Mouse (Mus musculus) heart, adult 2 months (tissue): ENCODE results near the gene Atp7b. TPM values are rescaled to one million over a fixed set of nuclear protein-coding genes. Genes with fewer than 3 reads are reported as not detected.

Experiments used
- DNase-seq, 2 experiments: peaks; one replicate each; pipeline ENCODE4 v3.0.0; 2021
- H3K27ac ChIP-seq: fragments of 200-600 bp; 2 replicates; pipeline ENCODE4 v1.8.1; 2022
- H3K27me3 ChIP-seq: fragments of 200-500 bp; 2 replicates; pipeline ENCODE4 v1.6.1; 2012; ENCODE audit warnings: mild to moderate bottlenecking, low read length, inconsistent platforms, mixed read lengths; ENCODE audit not compliant: control insufficient read depth, insufficient read depth
- H3K36me3 ChIP-seq: fragments of 200-500 bp; 2 replicates; pipeline ENCODE4 v1.6.1; 2012; ENCODE audit warnings: low read length, inconsistent platforms; ENCODE audit not compliant: control insufficient read depth, insufficient read depth
- H3K4me1 ChIP-seq: fragments of 200-500 bp; 2 replicates; pipeline ENCODE4 v1.6.1; 2011; ENCODE audit warnings: low read length; ENCODE audit not compliant: control insufficient read depth, insufficient read depth
- H3K4me3 ChIP-seq: fragments of 200-600 bp; 2 replicates; pipeline ENCODE4 v1.8.1; 2022
- H3K79me2 ChIP-seq: fragments of 200-500 bp; replicated peaks from 2 replicates; pipeline ENCODE4 v1.6.1; 2012; ENCODE audit warnings: mild to moderate bottlenecking, inconsistent platforms, low read length, moderate library complexity, mixed read lengths; ENCODE audit not compliant: control insufficient read depth, insufficient read depth
- H3K9ac ChIP-seq: fragments of 200-500 bp; 2 replicates; pipeline ENCODE4 v1.6.1; 2012; ENCODE audit warnings: low read depth, mild to moderate bottlenecking, control low read depth, inconsistent platforms, low read length, mixed read lengths
- CTCF ChIP-seq: fragments of 200-600 bp; IDR thresholded peaks from 2 replicates; pipeline ENCODE4 v1.8.1; 2022; ENCODE audit warnings: antibody characterized with exemption, mild to moderate bottlenecking, moderate library complexity
- EP300 ChIP-seq: fragments of 200-500 bp; IDR thresholded peaks from 2 replicates; pipeline ENCODE4 v1.6.1; 2011; ENCODE audit warnings: low read depth, low read length, control low read depth; ENCODE audit not compliant: insufficient read depth
- POLR2A ChIP-seq: fragments of 200-500 bp; IDR thresholded peaks from 2 replicates; pipeline ENCODE4 v1.6.1; 2011; ENCODE audit warnings: mild to moderate bottlenecking, low read depth, low read length, control low read depth; ENCODE audit not compliant: insufficient read depth
- WGBS: fragments of 180-500 bp; shearing (Covaris S2); methylation state at CpG from one replicate; pipeline ENCODE4 v1.1.7; 2018; 5-methylcytosine and 5-hydroxymethylcytosine counted together
- intact Hi-C: fragments of 180-260 bp; cut with DNase I; formaldehyde crosslinking; loops from one replicate; pipeline ENCODE4 v1.15.1; 2025
- polyA plus RNA-seq: library from polyadenylated mRNA; depleted of rRNA; stranded (reverse); fragments of >200 nt; gene quantifications from 2 replicates; pipeline ENCODE4 v1.2.3, GENCODE M21; 2012
- total RNA-seq, 2 experiments: library from RNA; stranded (reverse); gene quantifications; 2 replicates each; pipeline ENCODE4 v1.2.3; 2021

Gene Atp7b
- total and polyA plus RNA-seq, 3 experiments = 0.05 to 0.43 (median 0.07) TPM

- 11% methylated on average over 6 of the region's 6 CpGs for WGBS
Measured at GRCm38 (mm10) chr8:21992184-21992583, 67.9 kb downstream of the Atp7b start.

GRCm38 (mm10) chr8:21981664-21982337 lies 78.3 kb downstream of the Atp7b start:
- intact Hi-C loops = no loop called here
- DNase-seq = no peak
- H3K27ac ChIP-seq = no peak overlapping the region
- no peaks in the 10 kb centered on the region for H3K79me2 ChIP-seq
- no peaks in the 10 kb centered on the region for H3K4me1 ChIP-seq
- 51% methylated on average over 8 of the region's 8 CpGs for WGBS
- H3K4me3 ChIP-seq = no peak overlapping the region
- H3K9ac ChIP-seq = no peak overlapping the region
- no peaks in the 10 kb centered on the region for H3K36me3 ChIP-seq
- H3K27me3 ChIP-seq = no peaks in the 10 kb centered on the region
- TF ChIP-seq CTCF (peak; percentile 55), EP300 (no peak)

More at GRCm38 (mm10) chr8:21992184-21992583, 67.9 kb downstream of the Atp7b start:
- DNase-seq = peak; percentile 24 to 28
- Histone ChIP-seq H3K27ac (no peak overlapping the region), H3K9ac (no peak overlapping the region), H3K4me3 (no peak overlapping the region), H3K36me3 (no peaks in the 10 kb centered on the region), H3K79me2 (no peaks in the 10 kb centered on the region), H3K27me3 (no peaks in the 10 kb centered on the region), H3K4me1 (no peaks in the 10 kb centered on the region)
- TF ChIP-seq POLR2A = no peak
- peak; percentile 84 for TF ChIP-seq CTCF
- peak; percentile 54; the same call in 1 of the 2 replicates for TF ChIP-seq EP300
- intact Hi-C loops = loop anchor here (5.0 to 10.0 kb wide), 4 partner anchors 55 to 383 kb away; partner anchors contain the start of gene Nek3

GRCm38 (mm10) chr8:21978193-21978592 lies 81.9 kb downstream of the Atp7b start:
- H3K36me3 ChIP-seq = no peaks in the 10 kb centered on the region
- TF ChIP-seq POLR2A (no peak), EP300 (no peak), CTCF (no peak)
- H3K79me2 ChIP-seq = no peaks in the 10 kb centered on the region
- intact Hi-C loops = no loop called here
- DNase-seq = no peak
- H3K27me3 ChIP-seq = no peaks in the 10 kb centered on the region
- no peak overlapping the region for H3K9ac ChIP-seq
- H3K4me3 ChIP-seq = no peak overlapping the region
- WGBS = 61% methylated on average over 4 of the region's 4 CpGs
- H3K27ac ChIP-seq = no peak overlapping the region
- no peaks in the 10 kb centered on the region for H3K4me1 ChIP-seq

- Histone ChIP-seq H3K27ac (no peak within 1 kb of the TSS), H3K36me3 (no peaks in the 10 kb centered on the region), H3K4me1 (no peaks in the 10 kb centered on the region), H3K4me3 (no peak within 1 kb of the TSS), H3K79me2 (no peaks in the 10 kb centered on the region), H3K27me3 (no peaks in the 10 kb centered on the region), H3K9ac (no peak within 1 kb of the TSS)
- intact Hi-C loops = no loop called here
- 82% methylated on average over 3 of the region's 3 CpGs for WGBS
- no peak for DNase-seq
- TF ChIP-seq EP300 = no peak
- no peak for TF ChIP-seq POLR2A
- no peak for TF ChIP-seq CTCF
Measured at GRCm38 (mm10) chr8:21969475-21969874, 90.6 kb downstream of the Atp7b start, which contains the start of gene Ccdc70. Gene Ccdc70 (plus strand): TSS chr8:21969775.

- Histone ChIP-seq H3K4me3 (no peak overlapping the region), H3K36me3 (no peaks in the 10 kb centered on the region), H3K79me2 (no peaks in the 10 kb centered on the region), H3K27me3 (no peaks in the 10 kb centered on the region), H3K27ac (no peak overlapping the region), H3K9ac (no peak overlapping the region), H3K4me1 (no peaks in the 10 kb centered on the region)
- intact Hi-C loops = no loop called here
- no peak for TF ChIP-seq CTCF
- no peak for TF ChIP-seq POLR2A
- no peak for TF ChIP-seq EP300
- WGBS = 67% methylated on average over 1 of the region's 1 CpGs
- DNase-seq = no peak
Measured at GRCm38 (mm10) chr8:21966646-21967045, 93.5 kb downstream of the Atp7b start.

- 87% methylated on average over 2 of the region's 2 CpGs for WGBS
- Histone ChIP-seq H3K4me3 (no peak within 1 kb of the TSS), H3K4me1 (no peaks in the 10 kb centered on the region), H3K36me3 (no peaks in the 10 kb centered on the region), H3K27ac (no peak within 1 kb of the TSS), H3K27me3 (no peaks in the 10 kb centered on the region), H3K79me2 (no peaks in the 10 kb centered on the region), H3K9ac (no peak within 1 kb of the TSS)
- intact Hi-C loops = no loop called here
- DNase-seq = no peak
- TF ChIP-seq EP300 (no peak), CTCF (no peak), POLR2A (no peak)
Measured at GRCm38 (mm10) chr8:21958414-21958813, 101.7 kb downstream of the Atp7b start, which contains the start of gene Fam90a1a. Gene Fam90a1a (plus strand): TSS chr8:21958714.
